Mouse (Mus musculus) frontal cortex, postnatal 25 days (tissue): ENCODE results near the gene Tmbim1.
"Not testable (repeated sequence)": the region's sequence is repeated elsewhere in the genome, so short reads cannot be mapped to it uniquely, and the experiment has no call there.

Experiments used
- DNase-seq, 2 experiments: peaks; one replicate each; pipeline ENCODE4 v3.0.0; 2022; ENCODE audit warnings: low spot score in 2 of 2

Tmbim1 gene

GRCm38 (mm10) chr1:74295456-74296171, 9.8 kb downstream of the Tmbim1 start:
- DNase-seq, result peak; percentile 50 to 54

- DNase-seq, result no peak
These were observed 10.5 kb downstream of the Tmbim1 start for GRCm38 (mm10) chr1:74294733-74295455.

DNA sequence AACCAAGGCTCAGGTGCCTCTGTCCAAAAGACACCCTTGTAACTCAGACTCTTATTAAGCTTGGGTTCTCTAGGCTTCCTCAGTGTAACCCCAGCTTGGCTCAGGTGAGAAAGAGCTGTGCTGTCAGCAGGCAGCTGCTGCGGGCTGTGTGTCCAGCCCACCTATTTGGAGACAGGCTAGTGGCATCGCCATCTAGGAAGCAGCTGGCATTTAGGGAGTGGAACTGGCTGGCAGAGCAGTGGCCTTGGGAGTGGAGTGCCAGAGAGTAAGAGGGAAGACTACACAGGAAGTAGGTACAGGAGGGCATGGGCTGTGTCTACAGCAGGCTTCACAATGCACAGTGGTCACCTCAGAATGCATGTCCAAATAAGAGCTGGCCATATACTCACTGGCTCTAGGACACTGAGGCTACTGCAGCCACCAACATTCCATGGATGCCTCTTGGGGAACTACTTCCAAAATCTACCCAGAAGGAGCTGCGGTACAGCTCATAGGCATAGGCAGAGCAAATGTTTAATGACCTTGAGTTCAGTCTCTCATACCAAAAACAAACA, 11.3 kb downstream of the Tmbim1 start:
- DNase-seq, result no peak

- DNase-seq, result no peak
These were observed 12.0 kb downstream of the Tmbim1 start for GRCm38 (mm10) chr1:74293306-74293960.

- DNase-seq, result no peak
These were observed 12.9 kb downstream of the Tmbim1 start for GRCm38 (mm10) chr1:74292331-74293020.

- no peak for DNase-seq
These were observed 15.3 kb downstream of the Tmbim1 start for GRCm38 (mm10) chr1:74290141-74290540.

DNA sequence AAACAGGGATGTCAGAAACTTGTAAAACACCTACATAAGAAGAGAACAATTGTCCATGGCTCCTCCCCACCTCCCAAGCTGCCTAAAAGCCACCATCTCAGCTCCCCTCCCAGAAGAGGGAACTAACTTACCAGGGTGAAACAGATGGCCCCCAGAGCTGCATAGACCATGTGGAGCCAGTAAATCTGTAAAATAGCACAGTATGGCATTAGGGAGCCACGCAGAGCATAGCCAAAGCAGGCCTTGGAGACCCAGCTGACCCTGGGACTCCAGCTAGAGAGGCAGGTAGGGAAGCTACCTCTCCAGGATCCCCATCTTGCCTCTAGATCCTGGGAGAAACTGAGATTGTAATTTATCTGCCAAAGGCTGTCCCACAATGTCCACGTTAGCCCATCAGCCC, 15.7 kb downstream of the Tmbim1 start:
- DNase-seq, result no peak

DNA sequence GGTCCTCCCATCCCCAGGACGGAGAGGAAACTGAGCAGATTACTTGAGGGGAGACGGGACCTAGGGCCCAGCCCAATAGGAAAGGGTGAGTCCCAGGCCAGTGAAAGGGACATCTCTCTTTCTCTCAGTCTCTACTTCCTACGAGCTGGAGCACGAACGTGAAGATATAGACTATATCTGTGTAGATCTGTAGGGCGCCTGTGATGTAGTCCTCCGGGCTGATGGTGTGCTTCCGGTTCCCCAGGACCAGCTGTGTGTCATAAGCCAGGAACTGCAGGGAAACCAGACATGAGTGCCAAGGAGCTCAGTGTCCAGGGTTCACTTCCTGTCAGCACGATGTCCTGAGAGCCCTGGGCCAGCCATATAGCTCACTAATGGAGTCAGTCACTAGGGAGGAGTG, 16.2 kb downstream of the Tmbim1 start:
- no peak for DNase-seq

- no peak for DNase-seq
These were observed 17.1 kb downstream of the Tmbim1 start for GRCm38 (mm10) chr1:74288327-74288726.

DNA sequence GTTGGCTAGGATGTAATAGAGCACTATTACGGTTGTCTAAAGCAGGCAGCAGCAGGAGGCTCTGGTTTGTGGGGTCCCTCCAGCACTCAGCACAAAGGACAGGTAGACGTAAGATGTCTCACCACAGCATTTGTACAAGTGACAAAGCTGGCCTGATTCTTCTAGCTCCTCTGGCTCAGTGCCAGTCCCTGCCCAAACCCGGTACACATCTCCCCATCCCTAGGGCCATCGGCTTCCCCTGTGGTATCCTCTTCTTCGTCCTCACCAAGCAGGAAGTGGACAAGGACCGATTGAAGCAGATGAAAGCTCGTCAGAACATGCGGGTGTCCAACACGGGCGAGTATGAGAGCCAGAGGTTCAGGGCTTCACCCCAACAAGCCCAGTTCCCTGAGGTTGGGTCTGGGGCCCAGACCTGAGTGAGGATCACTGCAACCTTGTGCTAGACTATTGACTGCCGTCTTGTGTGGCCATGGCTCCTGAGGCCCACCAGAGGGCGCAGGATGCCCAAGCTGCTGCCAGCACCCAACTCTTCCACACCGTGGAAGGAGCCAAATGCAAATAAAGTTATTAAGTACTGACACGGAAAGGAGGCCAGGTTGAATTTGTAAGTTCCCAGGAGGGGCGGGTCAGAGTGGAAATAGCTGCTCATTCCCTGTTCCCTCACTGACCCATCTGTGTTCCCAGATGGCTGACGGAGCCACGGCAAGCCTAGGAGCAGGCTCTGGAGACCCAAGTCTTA, 18.4 kb downstream of the Tmbim1 start:
- not testable (repeated sequence) for DNase-seq

GRCm38 (mm10) chr1:74285212-74286010, 20.0 kb downstream of the Tmbim1 start:
- no peak for DNase-seq

GRCm38 (mm10) chr1:74284543-74285160, 20.8 kb downstream of the Tmbim1 start, which contains the start of the genes Aamp and Pnkd:
Gene Aamp, minus strand, starts transcription at chr1:74284738.
Gene Pnkd, plus strand, starts transcription at chr1:74284930.
- DNase-seq, result peak; percentile 95 to 99

DNA sequence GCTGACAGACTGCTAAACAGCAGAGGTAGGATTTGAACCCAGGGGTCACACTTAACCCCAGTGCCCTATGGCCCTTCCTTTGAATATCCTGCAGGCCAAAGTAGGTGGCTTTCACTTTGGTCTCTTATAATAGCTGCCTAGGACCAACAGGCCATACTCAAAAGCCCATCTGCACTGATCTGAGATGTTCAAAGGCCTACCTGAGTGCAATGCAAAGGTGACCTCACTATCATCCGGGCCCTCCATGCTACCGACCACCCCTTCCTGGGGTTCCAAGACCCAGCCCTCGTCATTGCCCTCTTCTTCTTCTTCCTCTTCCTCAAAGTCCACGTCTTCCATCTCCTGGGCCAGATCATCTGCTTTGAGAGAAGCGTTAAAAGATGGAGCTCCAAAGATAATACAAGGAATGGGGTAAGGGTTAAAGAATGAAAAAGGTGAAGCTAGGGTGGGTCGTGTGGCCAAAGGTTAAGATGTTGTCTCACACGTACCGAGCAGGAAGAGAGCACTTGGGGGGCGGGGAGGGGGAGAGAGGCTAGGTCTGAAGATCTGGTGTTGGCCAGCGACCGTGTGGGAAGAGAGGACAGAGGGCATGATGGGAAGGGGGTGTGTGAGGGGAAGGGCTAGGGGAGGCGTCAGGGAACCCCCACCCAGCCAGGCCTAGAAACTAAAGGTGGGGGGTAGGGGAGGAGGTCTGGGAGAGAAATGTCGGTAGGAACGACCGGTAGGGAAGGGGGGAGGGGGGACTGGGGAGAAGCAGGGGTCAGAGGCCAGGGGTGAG, 21.5 kb downstream of the Tmbim1 start:
- no peak for DNase-seq

- DNase-seq, result no peak
These were observed 22.4 kb downstream of the Tmbim1 start for GRCm38 (mm10) chr1:74282896-74283625.

DNA sequence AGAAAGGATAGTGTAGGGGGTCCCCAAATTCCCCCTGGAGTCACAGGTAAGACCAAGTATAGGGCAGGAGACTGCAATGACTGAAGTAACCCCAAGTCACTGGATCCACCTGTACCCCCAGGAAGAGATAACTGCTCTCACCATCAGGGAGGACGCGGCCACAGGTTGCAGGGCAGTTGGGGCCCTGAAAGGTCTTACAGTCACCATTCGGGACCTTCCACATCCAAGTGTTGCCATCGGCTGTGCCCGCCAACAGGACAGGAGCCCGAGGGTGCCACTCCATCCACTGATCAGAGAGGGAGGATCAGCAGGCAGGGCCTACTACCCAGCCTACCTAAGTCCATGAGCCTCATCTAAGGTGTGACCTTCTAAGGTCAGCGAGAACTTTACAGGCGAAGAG, 23.5 kb downstream of the Tmbim1 start:
- DNase-seq, result no peak

DNA sequence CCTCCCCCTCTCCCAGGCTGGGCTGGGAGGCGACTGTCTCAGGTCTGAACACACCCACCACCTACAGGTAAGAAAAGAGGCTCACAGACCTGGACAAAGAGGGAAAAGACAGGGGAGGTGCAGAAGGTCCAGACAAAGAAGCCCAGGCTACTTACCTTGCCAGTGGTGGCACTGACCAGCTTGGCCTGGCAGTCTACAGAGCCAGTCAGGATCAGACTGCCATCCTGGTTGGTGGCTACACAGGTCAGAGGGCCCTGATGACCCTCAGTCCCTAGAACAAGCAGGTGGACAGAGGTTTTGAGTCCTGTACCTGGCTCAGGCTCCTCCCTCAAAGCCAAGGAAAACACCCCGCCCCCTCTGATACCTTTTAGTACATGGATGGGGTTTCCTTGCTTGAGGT, 24.1 kb downstream of the Tmbim1 start:
- no peak for DNase-seq

DNA sequence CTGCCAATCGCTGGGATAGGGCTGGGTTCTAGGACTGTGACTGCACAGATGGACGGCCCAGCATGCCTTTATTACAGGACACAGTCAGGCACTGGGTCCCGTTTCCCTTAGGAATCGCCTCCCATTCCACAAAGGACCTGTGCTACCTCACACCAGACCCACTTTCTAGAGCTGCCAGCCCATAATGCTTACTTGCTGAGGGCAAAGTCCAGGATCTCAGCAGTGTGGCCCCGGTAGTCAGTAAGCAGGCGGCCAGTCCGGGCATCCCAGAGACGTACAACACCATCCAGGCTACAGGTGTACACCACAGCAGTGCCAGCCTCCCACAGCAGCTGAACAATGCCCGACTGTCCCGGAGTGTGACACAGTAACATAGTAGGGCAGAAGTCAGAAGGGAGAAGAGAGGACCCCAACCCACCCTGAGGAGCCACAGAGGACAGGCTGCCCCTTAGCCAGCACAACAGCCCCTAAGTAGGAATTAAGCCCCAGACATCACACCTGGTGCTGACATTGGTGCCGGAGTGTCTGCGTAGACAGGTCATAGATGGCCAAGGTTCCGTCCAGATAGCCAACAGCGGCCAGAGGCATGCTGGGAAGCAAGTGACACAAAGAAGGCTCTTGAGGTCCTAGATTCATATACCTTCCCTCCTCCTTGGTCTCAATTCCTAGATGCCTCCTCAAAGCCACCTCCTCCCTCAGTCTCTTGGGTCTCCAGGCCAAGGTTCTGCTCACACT, 24.7 kb downstream of the Tmbim1 start:
- no peak for DNase-seq

DNA sequence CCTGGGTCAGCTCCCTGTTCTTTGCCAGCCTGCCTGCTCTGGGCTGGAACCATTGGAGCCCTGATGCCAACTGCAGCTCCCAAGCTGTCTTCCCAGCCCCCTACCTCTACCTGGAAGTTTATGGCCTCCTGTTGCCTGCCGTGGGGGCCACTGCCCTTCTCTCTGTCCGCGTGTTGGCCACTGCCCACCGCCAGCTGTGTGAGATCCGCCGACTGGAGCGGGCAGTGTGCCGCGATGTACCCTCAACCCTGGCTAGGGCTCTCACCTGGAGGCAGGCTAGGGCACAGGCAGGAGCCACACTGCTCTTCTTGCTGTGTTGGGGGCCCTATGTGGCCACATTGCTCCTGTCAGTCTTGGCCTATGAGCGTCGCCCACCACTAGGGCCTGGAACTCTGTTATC, 26.4 kb downstream of the Tmbim1 start:
- no peak for DNase-seq
